Mouse (Mus musculus): ENCODE results near the gene Sptbn1. TPM values are rescaled to one million over a fixed set of nuclear protein-coding genes. Genes with fewer than 3 reads are reported as not detected.

The Sptbn1 gene
- polyA plus RNA-seq, 1 experiment from 2014 or later = 188 TPM

Other genes with a start within 250 kb of the Sptbn1 start
- gene Eml6, start 242.1 kb downstream of the Sptbn1 start, polyA plus RNA-seq (2016; fragmentation: Nextera tagmentation; extraction: Ambion mirVana) = 0.76 and 1.5 TPM in 2 replicates
- gene 4930505A04Rik, start 203.7 kb upstream of the Sptbn1 start, polyA plus RNA-seq (2016; fragmentation: Nextera tagmentation; extraction: Ambion mirVana) = 0.28 TPM in 1 of 2 replicates, not detected in the other

All from heart, embryonic 12.5 days (tissue).